Mouse (Mus musculus): Measurements from ENCODE around the gene Tspyl4. TPM values are rescaled to one million over a fixed set of nuclear protein-coding genes. Genes with fewer than 3 reads are reported as not detected.
A peak's percentile ranks its signal among the peaks of the same experiment; 100 is the strongest.

The Tspyl4 gene
- total and polyA plus RNA-seq, 2 experiments from 2014 or later: 15.4 to 29.8 TPM

DNA sequence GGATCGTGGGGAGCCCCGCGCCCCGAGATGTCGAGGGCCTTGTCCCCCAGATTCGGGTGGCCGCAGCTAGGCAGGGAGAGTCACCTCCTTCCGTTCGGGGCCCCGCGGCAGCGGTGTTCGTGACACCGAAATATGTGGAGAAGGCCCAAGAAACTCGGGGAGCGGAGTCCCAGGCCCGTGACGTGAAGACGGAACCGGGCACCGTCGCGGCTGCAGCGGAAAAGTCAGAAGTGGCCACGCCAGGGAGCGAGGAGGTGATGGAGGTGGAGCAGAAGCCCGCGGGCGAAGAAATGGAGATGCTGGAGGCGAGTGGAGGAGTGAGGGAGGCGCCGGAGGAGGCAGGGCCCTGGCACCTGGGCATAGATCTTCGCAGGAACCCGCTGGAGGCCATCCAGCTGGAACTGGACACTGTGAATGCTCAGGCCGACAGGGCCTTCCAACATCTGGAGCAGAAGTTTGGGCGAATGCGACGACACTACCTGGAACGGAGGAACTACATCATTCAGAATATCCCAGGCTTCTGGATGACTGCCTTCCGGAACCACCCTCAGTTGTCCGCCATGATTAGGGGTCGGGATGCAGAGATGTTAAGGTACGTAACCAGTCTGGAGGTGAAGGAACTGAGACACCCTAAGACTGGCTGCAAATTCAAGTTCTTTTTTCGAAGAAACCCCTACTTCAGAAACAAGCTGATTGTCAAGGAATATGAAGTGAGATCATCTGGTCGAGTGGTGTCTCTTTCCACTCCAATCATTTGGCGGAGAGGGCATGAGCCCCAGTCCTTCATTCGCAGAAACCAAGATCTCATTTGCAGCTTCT is 14.6 kb upstream of the Tspyl4 start:
- peak overlapping the region; percentile 93 for H3K9ac ChIP-seq (replicated peaks; ENCODE audit: low read depth, low read length)
- H3K27me3 ChIP-seq (ENCODE audit: control insufficient read depth, insufficient read depth, low read length): no peaks in the 10 kb centered on the region
- peaks cover 5% of the 10 kb centered on the region; the same call in 1 of the 2 replicates for H3K36me3 ChIP-seq (replicated peaks; ENCODE audit: control insufficient read depth, insufficient read depth, low read length)
- ATAC-seq (ENCODE audit: insufficient read depth, low read depth): peak; percentile 31
- TF ChIP-seq CTCF (IDR thresholded peaks at IDR 0.05; ENCODE audit: low read depth) (no peak), EP300 (IDR thresholded peaks at IDR 0.05; ENCODE audit: low read depth) (no peak)
- no peaks in the 10 kb centered on the region for H3K9me3 ChIP-seq (replicated peaks; ENCODE audit: control insufficient read depth, low read length)
- no peak for DNase-seq (ENCODE audit: low spot score)
- peak overlapping the region; percentile 69 for H3K4me2 ChIP-seq (ENCODE audit: low read depth, low read length)
- H3K27ac ChIP-seq (ENCODE audit: low read depth): peak overlapping the region; percentile 88
- WGBS: 3% methylated on average over 46 of the region's 47 CpGs
- H3K4me3 ChIP-seq (ENCODE audit: low read depth, low read length): peak overlapping the region; percentile 89
- H3K4me1 ChIP-seq (ENCODE audit: control insufficient read depth, insufficient read depth): peaks cover 21% of the 10 kb centered on the region

GRCm38 (mm10) chr10:34296911-34297298 is 337 bp upstream of the Tspyl4 start:
- H3K9ac ChIP-seq (replicated peaks; ENCODE audit: low read depth, low read length): peak overlapping the region; percentile 48
- DNase-seq (ENCODE audit: low spot score) (no peak), ATAC-seq (ENCODE audit: insufficient read depth, low read depth) (no peak)
- TF ChIP-seq EP300 (IDR thresholded peaks at IDR 0.05; ENCODE audit: low read depth) (no peak), CTCF (IDR thresholded peaks at IDR 0.05; ENCODE audit: low read depth) (no peak)
- 5% methylated on average over 13 of the region's 13 CpGs for WGBS
- H3K36me3 ChIP-seq (replicated peaks; ENCODE audit: control insufficient read depth, insufficient read depth, low read length): no peaks in the 10 kb centered on the region
- H3K27me3 ChIP-seq (ENCODE audit: control insufficient read depth, insufficient read depth, low read length): no peaks in the 10 kb centered on the region
- peak overlapping the region; percentile 93 for H3K4me2 ChIP-seq (ENCODE audit: low read depth, low read length)
- H3K27ac ChIP-seq (ENCODE audit: low read depth): no peak overlapping the region; the same call in 1 of the 2 replicates
- no peaks in the 10 kb centered on the region for H3K9me3 ChIP-seq (replicated peaks; ENCODE audit: control insufficient read depth, low read length)
- H3K4me3 ChIP-seq (ENCODE audit: low read depth, low read length): peak overlapping the region; percentile 83
- peaks cover 27% of the 10 kb centered on the region for H3K4me1 ChIP-seq (ENCODE audit: control insufficient read depth, insufficient read depth)

DNA sequence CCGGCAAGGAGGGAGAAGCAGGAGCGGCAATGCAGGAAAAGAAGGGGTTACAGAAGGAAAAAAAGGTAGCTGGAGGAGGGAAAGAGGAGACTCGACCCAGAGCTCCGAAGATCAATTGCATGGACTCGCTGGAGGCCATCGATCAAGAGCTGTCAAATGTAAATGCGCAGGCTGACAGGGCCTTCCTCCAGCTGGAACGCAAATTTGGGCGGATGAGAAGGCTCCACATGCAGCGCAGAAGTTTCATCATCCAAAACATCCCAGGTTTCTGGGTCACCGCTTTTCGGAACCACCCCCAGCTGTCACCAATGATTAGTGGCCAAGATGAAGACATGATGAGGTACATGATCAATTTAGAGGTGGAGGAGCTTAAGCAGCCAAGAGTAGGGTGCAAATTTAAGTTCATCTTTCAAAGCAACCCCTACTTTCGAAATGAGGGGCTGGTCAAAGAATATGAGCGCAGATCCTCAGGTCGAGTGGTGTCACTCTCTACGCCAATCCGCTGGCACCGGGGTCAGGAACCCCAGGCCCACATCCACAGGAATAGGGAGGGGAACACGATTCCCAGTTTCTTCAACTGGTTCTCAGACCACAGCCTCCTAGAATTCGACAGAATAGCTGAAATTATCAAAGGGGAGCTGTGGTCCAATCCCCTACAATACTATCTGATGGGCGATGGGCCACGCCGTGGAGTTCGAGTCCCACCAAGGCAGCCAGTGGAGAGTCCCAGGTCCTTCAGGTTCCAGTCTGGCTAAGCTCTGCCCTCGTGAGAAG is 925 bp downstream of the Tspyl4 start:
- Histone ChIP-seq H3K4me3 (ENCODE audit: low read depth, low read length) (peak overlapping the region; percentile 83), H3K27ac (ENCODE audit: low read depth) (peak overlapping the region; percentile 68; the same call in 1 of the 2 replicates), H3K36me3 (replicated peaks; ENCODE audit: control insufficient read depth, insufficient read depth, low read length) (no peaks in the 10 kb centered on the region), H3K4me2 (ENCODE audit: low read depth, low read length) (peak overlapping the region; percentile 93), H3K27me3 (ENCODE audit: control insufficient read depth, insufficient read depth, low read length) (no peaks in the 10 kb centered on the region), H3K9ac (replicated peaks; ENCODE audit: low read depth, low read length) (peak overlapping the region; percentile 78), H3K9me3 (replicated peaks; ENCODE audit: control insufficient read depth, low read length) (no peaks in the 10 kb centered on the region), H3K4me1 (ENCODE audit: control insufficient read depth, insufficient read depth) (peaks cover 27% of the 10 kb centered on the region)
- TF ChIP-seq EP300 (IDR thresholded peaks at IDR 0.05; ENCODE audit: low read depth) (no peak), CTCF (IDR thresholded peaks at IDR 0.05; ENCODE audit: low read depth) (no peak)
- DNase-seq (ENCODE audit: low spot score) (no peak), ATAC-seq (ENCODE audit: insufficient read depth, low read depth) (no peak)
- WGBS: 46% methylated on average over 25 of the region's 25 CpGs

GRCm38 (mm10) chr10:34300368-34300767 is 3.1 kb downstream of the Tspyl4 start:
- Histone ChIP-seq H3K4me1 (ENCODE audit: control insufficient read depth, insufficient read depth) (peaks cover 27% of the 10 kb centered on the region), H3K4me2 (ENCODE audit: low read depth, low read length) (peak overlapping the region; percentile 93), H3K27ac (ENCODE audit: low read depth) (peak overlapping the region; percentile 40), H3K36me3 (replicated peaks; ENCODE audit: control insufficient read depth, insufficient read depth, low read length) (no peaks in the 10 kb centered on the region), H3K4me3 (ENCODE audit: low read depth, low read length) (peak overlapping the region; percentile 36), H3K9ac (replicated peaks; ENCODE audit: low read depth, low read length) (peak overlapping the region; percentile 46), H3K27me3 (ENCODE audit: control insufficient read depth, insufficient read depth, low read length) (no peaks in the 10 kb centered on the region), H3K9me3 (replicated peaks; ENCODE audit: control insufficient read depth, low read length) (no peaks in the 10 kb centered on the region)
- WGBS: 23% methylated on average over 5 of the region's 5 CpGs
- ATAC-seq (ENCODE audit: insufficient read depth, low read depth) (no peak), DNase-seq (ENCODE audit: low spot score) (no peak)
- TF ChIP-seq CTCF (IDR thresholded peaks at IDR 0.05; ENCODE audit: low read depth) (no peak), EP300 (IDR thresholded peaks at IDR 0.05; ENCODE audit: low read depth) (no peak)

GRCm38 (mm10) chr10:34307070-34307469 is 9.8 kb downstream of the Tspyl4 start:
- no peak for TF ChIP-seq EP300 (IDR thresholded peaks at IDR 0.05; ENCODE audit: low read depth)
- no peak for TF ChIP-seq CTCF (IDR thresholded peaks at IDR 0.05; ENCODE audit: low read depth)
- Histone ChIP-seq H3K9me3 (replicated peaks; ENCODE audit: control insufficient read depth, low read length) (no peaks in the 10 kb centered on the region), H3K4me3 (ENCODE audit: low read depth, low read length) (no peak overlapping the region), H3K4me1 (ENCODE audit: control insufficient read depth, insufficient read depth) (no peaks in the 10 kb centered on the region), H3K27ac (ENCODE audit: low read depth) (no peak overlapping the region), H3K36me3 (replicated peaks; ENCODE audit: control insufficient read depth, insufficient read depth, low read length) (no peaks in the 10 kb centered on the region), H3K9ac (replicated peaks; ENCODE audit: low read depth, low read length) (no peak overlapping the region), H3K27me3 (ENCODE audit: control insufficient read depth, insufficient read depth, low read length) (no peaks in the 10 kb centered on the region), H3K4me2 (ENCODE audit: low read depth, low read length) (no peak overlapping the region)
- ATAC-seq (ENCODE audit: insufficient read depth, low read depth) (no peak), DNase-seq (ENCODE audit: low spot score) (no peak)
